Mouse (Mus musculus): ENCODE measurements around the gene Fam129b.
"Not testable (repeated sequence)": the region's sequence is repeated elsewhere in the genome, so short reads cannot be mapped to it uniquely, and the experiment has no call there.

Fam129b gene

GRCm38 (mm10) chr2:32875675-32876489 is at the start of gene Fam129b:
TSS of gene Fam129b (plus strand) at chr2:32876114.
- DNase-seq (ENCODE audit: low spot score in 2 of 2): peak; percentile 83 to 89

- no peak for DNase-seq (ENCODE audit: low spot score in 2 of 2)
These were observed 46.8 kb upstream of the Fam129b start for GRCm38 (mm10) chr2:32828979-32829676.

DNA sequence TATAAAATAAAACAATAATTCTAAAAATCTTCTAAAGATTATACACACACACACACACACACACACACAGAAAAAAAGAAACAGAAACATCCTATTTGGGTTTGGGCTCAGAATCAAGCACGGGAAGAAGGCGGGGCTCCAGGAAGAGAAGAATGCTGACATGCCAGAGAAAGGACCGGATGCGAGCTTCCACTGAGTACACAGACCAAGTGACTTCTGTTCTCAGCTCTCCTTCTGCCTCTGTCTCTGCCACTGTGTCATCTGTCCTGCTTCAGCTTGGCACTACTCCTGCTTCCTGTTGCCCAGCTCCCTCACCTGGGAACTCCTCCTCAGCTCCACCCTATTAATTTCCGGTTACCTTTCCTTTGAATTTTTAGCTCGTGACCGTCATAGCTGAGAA is 41.4 kb upstream of the Fam129b start:
- no peak for DNase-seq (ENCODE audit: low spot score in 2 of 2)

GRCm38 (mm10) chr2:32835588-32835987 is 40.3 kb upstream of the Fam129b start:
- no peak for DNase-seq (ENCODE audit: low spot score in 2 of 2)

DNA sequence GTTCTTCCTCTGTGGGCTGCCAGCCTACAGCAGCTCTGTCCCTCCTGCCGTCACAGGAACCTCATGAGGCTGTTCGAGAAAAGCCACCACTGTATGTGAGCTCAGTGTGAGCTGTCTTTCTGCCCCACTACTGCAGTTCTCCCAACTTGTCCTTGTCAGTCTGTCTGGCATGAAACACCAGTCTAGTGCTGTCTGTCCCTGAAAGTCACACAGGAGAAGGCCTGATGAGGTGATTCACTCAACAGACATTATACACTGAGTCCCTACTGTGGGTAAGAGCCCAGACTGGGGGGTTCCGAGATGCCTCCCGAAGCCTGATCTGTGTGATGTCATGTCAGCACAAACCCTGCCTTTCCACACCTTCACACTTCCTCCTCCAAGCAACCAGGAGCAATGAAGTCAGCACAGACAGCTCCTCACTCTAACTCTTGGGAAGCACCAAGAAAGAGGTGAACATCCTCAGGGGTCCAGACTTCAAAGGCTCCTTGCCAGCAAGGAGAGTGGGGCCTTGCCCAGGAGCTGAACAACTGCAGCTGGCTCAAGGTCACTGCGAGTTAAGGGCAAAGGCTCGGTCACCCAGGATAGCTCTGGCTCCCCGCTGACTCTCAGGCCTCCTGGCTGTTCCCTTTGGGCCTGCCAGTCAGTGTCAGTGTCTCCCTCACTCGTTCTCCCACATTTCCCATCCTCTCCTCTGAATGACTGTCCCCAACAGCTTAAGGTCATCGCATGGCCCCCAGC is 37.6 kb upstream of the Fam129b start:
- DNase-seq (ENCODE audit: low spot score in 2 of 2): no peak

DNA sequence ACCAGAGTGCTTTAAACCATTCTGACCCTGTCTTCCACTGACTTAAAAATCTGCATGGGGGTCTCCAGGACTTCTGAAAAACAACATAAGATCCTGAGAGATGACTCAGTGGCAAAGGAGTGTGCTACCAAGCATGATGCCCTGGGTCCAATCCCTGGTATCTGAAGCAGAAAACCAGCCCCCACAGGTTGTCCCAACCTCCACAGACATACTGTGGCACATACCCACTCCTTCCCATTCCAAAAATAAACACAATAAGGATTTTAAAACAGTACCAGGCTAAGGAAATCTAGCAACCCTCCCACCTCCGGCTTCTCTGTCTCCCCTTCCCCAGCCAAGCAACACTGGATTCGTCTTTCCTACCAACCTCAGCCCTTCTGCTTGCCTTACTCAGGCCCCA is 36.7 kb upstream of the Fam129b start:
- no peak for DNase-seq (ENCODE audit: low spot score in 2 of 2)

- DNase-seq (ENCODE audit: low spot score in 2 of 2): no peak
These were observed 34.8 kb upstream of the Fam129b start for GRCm38 (mm10) chr2:32841099-32841498.

- DNase-seq (ENCODE audit: low spot score in 2 of 2): no peak
These were observed 33.4 kb upstream of the Fam129b start for GRCm38 (mm10) chr2:32842558-32842957.

DNA sequence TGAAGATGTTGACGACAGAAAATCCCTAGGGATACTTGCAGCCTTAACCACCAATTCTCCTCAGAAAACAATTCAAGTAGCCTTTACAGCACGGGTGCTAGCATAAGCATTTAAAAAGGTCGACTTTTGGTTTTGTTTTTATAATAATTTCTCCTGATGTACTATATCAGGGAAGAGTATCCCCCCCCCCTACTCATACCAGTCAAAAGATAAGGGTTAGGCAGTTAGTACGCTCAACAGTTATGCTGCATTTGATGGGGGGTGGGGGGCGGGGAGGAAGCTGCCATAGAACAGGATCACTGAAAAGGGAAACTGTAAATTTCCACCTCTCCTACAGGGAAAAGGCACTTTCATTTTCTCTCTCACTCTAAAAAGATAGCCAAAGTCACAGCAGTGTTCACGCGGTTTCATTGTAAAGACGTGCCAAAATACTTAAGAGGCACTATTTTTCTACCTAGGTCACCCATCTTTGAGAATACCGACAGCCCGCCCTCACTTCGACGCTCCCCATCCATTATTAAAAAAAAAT is 30.3 kb upstream of the Fam129b start:
- no peak for DNase-seq (ENCODE audit: low spot score in 2 of 2)

DNA sequence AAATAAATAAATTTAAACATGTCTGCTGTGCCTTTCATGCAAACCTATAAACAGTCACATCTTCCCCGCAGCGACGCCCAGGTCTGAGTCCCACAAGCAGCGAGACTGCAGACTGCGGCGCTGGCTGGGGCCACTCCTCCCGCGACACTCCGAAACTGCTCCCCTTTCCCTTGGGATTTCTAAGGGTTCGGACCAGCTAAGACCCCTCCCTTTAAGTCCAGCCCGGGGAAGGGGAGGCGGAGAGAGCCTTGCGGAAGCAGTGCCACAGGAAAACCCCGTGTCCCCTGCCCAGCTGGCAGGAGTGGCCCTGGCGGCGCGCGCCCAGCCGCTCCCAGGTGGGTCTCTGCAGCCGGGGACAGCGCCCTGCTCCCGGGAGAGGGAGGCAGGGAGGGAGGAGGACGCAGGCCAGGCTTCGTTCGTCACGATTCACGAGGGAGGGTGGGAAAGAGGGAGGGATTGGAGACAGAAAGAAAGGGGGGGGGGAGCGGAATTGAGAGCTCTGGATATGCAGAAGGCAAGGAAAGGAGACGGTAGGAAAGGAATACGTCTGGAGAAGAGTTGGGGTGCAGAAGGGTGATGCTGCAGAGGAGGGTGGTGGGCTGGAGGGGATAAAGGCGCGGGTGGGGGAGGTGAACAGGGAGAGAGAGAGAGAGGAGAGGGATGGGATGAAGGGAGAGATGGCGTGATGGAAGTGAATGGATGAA is 29.7 kb upstream of the Fam129b start:
- peak; percentile 26 to 72 for DNase-seq (ENCODE audit: low spot score in 2 of 2)

DNA sequence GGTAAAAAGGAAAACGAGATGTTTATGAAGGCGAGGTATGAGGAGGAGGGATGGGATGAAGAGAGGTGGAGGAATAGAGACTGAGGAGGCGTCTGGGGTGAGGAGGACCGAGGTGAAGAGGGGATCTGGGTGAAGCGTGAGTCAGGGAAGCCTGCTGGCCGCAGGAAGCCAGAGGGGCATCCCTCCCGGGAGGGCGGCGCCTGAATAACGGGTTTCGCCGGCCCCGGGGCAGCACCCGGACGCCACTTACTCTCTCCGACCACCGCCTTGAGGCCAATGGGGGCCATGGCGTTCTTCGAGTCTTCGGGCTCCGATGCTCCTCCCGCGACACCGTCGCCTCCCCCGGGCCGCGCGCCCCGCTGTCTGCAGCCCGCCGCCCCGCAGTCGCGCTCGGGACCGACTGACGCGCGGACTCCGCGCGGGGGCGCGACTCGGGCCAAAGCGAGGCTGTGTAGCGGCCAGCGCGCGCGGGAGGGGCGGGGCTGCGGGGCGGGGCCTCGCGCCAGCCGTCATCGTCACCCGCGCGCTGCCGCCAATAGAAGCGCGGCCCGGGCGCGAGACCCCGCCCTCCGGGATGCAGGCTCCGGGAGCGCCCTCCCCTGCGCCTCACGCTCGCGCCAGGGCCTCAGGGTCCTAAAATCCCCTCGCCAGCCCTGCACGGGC is 29.0 kb upstream of the Fam129b start, which contains the start of gene Stxbp1:
Gene Stxbp1 (minus strand): TSS at position 441 of the 663 bp plus-strand sequence.
- peak; percentile 90 to 96 for DNase-seq (ENCODE audit: low spot score in 2 of 2)

DNA sequence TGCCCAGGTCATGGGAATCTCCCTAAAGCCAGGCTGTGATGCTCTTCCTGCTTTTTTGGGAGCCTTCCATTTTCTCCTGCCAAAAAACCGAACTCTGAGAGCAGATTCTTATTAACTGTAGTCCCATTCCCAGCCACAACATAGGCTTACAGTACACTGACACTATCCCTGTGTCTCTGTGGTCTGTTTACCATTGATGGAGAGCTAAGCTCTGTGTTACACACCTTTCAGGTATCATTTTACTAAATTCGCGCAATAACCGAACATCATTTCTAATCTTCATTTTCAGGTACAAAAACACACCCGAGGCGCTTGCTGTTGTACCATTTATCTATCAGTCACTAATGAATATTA is 28.5 kb upstream of the Fam129b start:
- no peak for DNase-seq (ENCODE audit: low spot score in 2 of 2)

GRCm38 (mm10) chr2:32852156-32852555 is 23.8 kb upstream of the Fam129b start:
- no peak for DNase-seq (ENCODE audit: low spot score in 2 of 2)

GRCm38 (mm10) chr2:32853716-32854115 is 22.2 kb upstream of the Fam129b start:
- DNase-seq (ENCODE audit: low spot score in 2 of 2): not testable (repeated sequence)

GRCm38 (mm10) chr2:32854206-32854605 is 21.7 kb upstream of the Fam129b start:
- DNase-seq (ENCODE audit: low spot score in 2 of 2): peak; percentile 85 to 96

- DNase-seq (ENCODE audit: low spot score in 2 of 2): no peak
These were observed 20.7 kb upstream of the Fam129b start for GRCm38 (mm10) chr2:32855046-32855785.

DNA sequence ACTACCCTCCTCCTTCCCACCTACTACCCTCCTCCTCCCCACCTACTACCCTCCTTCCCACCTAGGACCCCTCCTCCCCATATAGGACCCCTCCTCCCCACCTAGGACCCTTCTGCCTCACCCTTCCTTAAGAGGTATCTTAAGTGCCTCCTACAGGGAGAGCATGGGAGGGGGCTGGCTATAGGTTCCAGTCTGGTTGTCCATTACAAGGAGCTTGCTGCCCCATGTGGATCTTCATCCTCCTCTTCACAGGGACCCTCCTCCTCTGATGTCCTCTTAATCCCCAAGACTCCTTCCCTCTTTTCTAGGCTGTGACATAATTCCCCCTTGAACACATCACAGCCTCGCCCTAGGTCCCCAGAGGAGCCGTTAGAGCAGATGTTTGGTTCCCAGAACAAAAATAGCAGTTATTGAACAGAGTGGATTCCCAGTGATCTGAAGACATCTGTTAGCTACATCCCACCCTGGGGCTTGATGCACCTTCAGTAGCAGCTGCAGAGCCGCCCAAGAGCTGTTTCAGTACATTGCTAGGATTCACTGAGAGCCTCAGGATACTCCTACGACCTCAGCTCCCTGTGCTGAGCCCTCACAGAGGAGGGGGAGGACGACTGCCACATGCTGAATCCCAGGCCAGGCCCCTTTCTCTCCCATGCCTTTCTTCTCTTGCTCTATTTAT is 20.0 kb upstream of the Fam129b start:
- DNase-seq (ENCODE audit: low spot score in 2 of 2): no peak

- peak; percentile 69 to 87 for DNase-seq (ENCODE audit: low spot score in 2 of 2)
These were observed 18.3 kb upstream of the Fam129b start for GRCm38 (mm10) chr2:32857584-32857983.

DNA sequence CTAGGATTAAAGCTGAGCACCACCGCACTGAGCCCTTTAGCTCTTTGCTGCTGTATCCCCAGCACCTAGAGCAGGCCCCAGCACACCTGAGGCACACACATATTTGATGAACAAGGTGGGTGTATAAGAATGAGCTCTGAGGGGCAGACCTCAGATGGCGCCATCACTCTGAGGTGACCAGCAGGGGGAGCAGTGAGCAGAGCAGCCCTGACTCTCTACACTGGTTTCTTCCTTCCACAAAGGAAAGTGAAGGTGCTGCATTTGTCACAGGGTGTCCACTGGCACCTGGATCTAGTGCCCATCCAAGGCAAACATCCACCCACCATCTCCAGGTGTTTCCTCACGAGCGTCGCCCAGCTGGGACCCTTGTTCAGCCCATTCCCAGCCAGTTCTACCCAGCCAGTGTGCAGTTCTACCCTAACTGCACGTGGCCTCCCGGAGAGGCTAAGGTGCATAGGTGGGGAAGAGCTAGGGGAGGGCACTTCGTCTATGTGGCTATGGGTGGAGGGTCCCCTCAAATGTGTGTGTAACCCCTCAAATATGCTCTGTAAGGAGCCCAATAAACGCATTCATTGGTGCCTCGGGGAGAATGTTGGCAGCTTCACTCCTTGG is 16.8 kb upstream of the Fam129b start:
- DNase-seq (ENCODE audit: low spot score in 2 of 2): peak; percentile 57 to 87

Data from spleen, postnatal 4 days (tissue).